Mouse (Mus musculus): ENCODE measurements around the gene Glra3. TPM values are rescaled to one million over a fixed set of nuclear protein-coding genes. Genes with fewer than 3 reads are reported as not detected.

The Glra3 gene
- total RNA-seq (2017) = 0.19 TPM in 1 of 3 replicates, not detected in the others

DNA sequence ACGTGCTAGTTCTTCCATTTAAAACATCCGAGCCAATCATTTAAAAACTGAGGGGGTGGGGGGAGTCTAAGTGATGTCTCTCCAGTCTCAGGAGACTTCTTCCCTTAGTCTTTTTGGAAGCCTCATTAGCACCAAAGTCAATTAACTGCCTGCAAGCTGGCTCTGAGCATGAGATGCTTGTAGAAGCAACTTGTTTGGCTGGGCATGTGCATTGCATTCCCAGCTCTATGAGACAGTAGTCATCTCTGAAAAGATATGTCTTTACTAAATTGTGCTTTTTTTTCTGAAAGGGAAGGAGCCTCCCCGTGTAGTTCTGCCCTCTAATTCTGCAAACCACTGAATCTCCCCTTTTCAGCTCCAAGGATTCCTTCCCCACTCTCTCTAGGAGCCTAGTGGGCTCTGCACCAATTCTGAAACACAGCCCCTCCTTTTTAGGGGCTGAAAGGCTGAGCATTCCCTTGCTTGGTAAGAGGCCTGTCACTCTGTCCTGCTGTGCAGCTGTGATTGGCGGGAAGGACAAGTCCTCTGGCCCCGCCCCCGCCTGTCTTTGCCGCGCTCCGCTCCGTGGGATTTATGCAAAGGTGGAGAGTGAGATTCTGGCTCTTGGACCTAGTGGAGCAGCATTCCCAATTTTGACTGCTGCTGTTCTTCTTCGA is at the start of gene Glra3:
Gene Glra3 (plus strand): TSS at position 591 of the 656 bp plus-strand sequence.
- no peak for ATAC-seq (replicated peaks; ENCODE audit: insufficient number of reproducible peaks, low FRiP score, low TSS enrichment, poor library complexity, severe bottlenecking)

DNA sequence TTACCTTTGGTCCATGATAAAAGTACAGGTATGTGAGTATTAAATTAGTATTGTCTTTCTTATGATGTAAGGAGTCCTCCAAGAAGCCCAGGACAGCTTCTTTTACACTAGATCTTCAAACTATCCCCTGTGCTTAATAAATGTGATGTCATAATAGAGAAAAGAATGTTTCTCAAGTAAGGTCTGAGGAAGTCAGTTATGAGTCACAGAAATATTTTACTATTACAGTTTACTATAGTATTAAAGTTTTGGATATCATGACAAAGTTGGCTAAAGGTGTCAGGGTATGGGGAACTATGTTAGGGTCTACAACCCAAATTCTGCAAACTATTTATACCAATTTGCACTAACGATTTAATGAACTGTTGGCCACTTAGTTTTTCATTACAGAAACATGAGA is 33.4 kb upstream of the Glra3 start, which contains the start of gene Adam29:
Gene Adam29 (minus strand): TSS at position 101 of the 400 bp plus-strand sequence.
- no peak for ATAC-seq (replicated peaks; ENCODE audit: insufficient number of reproducible peaks, low FRiP score, low TSS enrichment, poor library complexity, severe bottlenecking)

DNA sequence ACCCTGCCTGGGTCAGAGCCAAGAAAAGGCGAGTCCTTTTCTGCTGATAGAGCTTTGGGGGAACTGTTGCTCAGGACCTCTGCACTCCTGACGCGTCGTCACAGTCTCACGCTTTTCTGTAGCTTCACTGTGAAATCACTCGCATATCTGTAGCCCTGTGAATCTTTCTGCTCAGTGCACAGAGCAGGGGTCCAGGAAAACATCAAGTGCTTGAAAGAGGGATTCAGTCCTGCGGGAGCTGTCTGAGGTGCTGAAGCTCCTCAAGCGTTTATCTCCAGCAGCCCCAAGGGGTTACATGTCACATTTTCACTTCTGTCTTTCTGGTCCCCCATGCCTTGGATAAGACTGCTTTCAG is 243 bp downstream of the Glra3 start:
- no peak for ATAC-seq (replicated peaks; ENCODE audit: insufficient number of reproducible peaks, low FRiP score, low TSS enrichment, poor library complexity, severe bottlenecking)

DNA sequence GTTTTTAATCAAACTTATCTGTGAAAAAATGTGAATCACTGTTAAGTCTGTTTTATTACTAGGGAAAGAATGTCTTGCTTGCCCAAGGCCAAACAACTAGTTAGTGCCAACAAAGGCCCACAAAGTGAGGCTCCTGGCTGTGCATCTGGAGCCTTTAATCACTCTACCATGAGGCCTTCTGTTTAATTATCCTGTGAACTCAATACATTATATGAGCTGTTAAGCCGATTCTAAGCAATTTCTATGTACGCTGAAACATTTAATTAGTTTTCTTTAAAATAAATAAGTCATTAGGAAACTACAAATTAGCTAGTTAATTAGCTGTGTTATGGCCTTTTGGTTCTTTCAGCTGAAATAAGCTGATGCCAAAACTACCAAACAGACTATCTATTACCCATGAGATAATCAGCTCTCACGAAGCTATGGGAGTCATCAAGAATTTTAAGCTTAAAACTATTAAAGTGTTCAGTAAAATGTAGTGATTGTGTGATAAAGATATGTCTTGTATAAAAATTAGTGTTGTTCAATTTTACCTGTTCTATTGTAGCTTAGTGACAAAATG is 24.6 kb downstream of the Glra3 start:
- no peak for ATAC-seq (replicated peaks; ENCODE audit: insufficient number of reproducible peaks, low FRiP score, low TSS enrichment, poor library complexity, severe bottlenecking)

DNA sequence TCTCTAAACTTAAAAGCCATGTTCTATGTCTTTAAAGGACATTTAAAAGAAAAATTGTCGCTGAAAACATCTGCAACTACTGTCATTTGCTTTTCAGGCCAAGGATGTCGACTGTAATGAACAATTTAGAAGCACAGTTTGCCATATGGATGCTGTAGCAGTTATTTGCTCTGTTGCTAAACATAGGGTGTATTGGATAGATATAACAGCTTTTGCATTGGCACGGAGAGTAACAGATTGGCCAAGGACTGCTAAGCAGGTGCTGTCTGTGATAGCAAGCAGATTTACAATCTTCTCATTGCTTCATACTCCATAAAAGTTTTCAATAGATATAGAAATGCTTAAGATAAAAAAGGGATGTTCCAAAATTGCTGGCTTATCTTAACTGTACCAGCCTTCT is 57.6 kb downstream of the Glra3 start:
- no peak for ATAC-seq (replicated peaks; ENCODE audit: insufficient number of reproducible peaks, low FRiP score, low TSS enrichment, poor library complexity, severe bottlenecking)

DNA sequence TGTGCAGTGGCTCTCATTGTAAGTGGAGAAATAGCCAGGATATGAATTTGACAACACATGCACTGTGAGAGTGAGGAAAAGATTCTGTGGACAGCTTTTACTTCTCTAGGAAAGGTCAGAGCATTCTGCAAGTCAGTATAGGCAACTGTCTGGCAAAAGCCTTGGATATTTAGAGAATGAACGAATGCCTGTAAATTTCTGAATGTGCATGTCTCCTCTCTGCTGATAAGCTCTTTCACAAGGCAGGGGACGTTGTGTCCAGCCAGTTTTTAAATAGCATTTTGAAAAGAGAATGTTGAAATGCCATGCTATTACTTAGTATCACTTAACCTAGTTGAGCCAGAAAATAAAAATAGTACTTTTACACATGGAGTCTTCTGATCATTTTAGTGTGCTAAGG is 114.1 kb downstream of the Glra3 start:
- ATAC-seq (replicated peaks; ENCODE audit: insufficient number of reproducible peaks, low FRiP score, low TSS enrichment, poor library complexity, severe bottlenecking) = no peak

DNA sequence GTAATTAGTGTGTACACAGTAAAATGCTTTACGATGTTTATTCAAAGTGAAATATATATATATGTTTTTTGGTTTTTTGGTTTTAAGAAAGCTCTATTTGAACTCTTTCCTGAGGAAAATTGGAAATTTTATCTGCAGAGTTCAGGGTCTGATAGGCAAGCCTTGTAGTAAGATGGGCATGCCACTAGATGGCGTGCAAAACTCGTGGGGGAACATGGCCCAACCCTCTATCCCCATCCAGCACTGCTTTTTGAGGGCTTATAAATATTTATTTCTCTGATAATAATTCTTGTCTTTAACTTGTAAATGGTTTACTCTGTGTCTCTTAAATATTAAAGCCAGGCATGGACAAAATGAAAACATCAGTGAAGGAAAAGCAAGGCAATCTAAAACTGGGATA is 122.8 kb downstream of the Glra3 start:
- ATAC-seq (replicated peaks; ENCODE audit: insufficient number of reproducible peaks, low FRiP score, low TSS enrichment, poor library complexity, severe bottlenecking) = 0 out of 2 replicates have a peak, but pooled peaks have one; percentile 50

DNA sequence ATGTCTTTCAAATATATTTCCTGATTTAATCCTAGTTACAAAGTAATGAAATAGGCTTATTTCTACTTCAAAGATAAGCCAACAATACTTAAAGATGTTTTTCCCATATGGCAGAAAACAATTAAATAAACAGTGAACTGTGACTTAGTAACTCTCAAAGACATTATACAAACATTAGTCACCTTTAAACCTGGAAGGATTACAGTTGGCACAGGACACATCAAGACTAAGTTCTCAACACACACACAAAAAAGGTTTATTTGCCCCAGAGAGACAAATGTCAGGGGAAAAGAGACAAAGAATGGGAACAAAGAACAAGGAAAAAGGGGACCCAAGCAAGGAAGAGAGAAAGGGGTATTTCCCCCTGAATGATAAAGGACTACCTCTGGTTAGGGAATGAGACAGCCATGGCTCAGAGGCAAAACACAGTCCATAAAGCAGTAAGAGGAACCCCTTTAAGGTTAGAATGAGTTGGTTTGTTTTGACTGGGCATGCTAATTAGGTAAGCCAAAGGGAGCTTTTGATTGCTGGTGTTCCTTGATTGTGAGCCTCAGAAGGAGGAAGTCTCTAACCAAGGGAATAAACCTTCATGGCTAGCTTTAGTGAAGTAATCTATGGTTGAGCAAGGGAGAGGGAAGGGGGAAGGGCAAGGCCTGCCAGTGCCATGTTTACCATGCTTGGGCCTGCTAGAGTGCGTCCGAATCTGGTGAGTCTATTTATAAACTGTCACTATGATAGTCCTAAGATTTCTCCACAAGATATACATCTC is 130.4 kb downstream of the Glra3 start:
- ATAC-seq (replicated peaks; ENCODE audit: insufficient number of reproducible peaks, low FRiP score, low TSS enrichment, poor library complexity, severe bottlenecking) = peak; percentile 96

DNA sequence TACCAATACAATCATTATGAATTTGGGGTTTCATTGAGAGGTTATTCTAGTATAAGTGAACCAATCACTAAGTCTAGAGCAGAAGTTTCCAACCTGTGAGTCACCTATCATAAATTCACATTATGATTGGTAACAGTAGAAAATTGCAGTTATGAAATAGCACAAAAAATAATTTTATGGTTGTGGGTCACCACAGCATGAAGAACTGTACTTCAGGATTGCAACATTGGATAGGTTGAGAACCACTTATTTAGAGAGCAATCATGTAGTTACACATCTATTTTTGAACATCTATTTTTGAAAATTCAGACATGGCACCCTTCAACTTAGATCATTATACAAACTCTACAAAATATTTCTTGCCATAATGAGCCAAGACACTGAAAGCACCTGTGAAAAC is 143.4 kb downstream of the Glra3 start:
- ATAC-seq (replicated peaks; ENCODE audit: insufficient number of reproducible peaks, low FRiP score, low TSS enrichment, poor library complexity, severe bottlenecking) = no peak

DNA sequence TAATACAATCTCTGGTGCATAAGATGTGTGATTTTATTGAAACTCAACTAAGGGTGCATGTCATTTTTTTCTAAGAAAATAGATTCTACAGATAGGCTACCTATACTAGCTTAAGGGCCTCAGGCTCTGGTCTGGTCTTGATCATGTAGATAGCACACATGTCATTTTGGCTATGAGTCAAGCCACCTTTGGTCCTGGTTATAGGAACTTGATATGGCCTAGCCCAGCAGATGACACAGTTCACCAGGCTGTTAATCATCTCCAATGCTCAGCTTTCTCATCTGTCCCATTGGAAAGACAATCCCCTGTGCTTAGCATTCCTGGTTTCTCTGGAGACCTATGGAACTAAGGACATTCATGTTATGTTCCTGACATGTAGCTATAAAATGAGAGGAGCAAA is 154.1 kb downstream of the Glra3 start:
- no peak for ATAC-seq (replicated peaks; ENCODE audit: insufficient number of reproducible peaks, low FRiP score, low TSS enrichment, poor library complexity, severe bottlenecking)

DNA sequence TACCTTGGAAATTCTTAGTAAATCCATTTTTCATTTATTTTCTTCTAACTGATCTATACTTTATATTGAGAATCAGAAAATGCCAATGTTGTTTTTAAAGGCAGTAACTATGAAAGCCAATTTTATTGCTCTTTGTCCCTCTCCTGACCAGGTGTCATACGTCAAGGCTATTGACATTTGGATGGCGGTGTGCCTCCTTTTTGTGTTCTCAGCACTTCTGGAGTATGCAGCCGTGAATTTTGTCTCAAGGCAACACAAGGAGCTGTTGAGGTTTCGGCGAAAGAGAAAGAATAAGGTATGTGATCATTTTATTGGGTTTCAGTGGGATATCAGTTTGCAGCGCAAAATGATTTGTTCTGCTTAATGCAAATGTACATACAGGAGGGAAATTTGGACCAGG is 170.0 kb downstream of the Glra3 start:
- ATAC-seq (replicated peaks; ENCODE audit: insufficient number of reproducible peaks, low FRiP score, low TSS enrichment, poor library complexity, severe bottlenecking) = no peak

DNA sequence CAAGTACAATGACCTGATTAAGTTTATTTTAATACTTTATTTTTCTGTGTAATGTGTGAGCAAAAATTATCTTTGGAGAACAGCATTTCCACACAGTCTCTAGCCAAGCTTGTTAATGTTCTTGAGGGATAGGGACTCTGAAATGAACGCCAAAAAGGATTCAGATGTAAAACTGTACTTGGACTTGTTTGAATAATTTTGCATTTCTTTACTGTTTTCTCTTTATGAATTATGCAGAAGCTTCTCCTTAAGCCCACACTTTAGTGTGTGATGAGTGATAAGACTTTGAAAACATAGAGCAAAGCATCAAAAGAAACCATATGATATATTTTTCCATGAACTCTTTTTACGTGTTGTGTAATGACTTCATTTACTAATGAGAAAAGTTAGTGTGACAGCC is 189.1 kb downstream of the Glra3 start:
- no peak for ATAC-seq (replicated peaks; ENCODE audit: insufficient number of reproducible peaks, low FRiP score, low TSS enrichment, poor library complexity, severe bottlenecking)

DNA sequence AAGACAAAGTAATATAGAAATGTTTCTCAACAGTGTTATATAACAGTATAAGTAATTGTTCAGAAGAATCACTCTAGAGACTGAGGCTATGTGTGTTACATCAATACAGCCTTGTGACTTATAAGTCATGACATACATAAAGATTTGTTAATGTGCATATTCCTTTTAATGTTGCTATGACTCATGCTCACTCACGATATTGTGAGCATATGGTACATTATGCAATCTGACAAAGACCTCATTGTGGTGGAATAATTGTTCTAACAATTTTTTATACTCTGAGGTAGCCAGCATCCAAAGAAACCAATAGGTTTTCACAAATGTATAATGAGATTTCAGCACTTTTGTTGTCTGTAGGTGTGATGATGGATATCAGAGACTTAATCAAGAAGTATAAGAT is 210.4 kb downstream of the Glra3 start:
- no peak for ATAC-seq (replicated peaks; ENCODE audit: insufficient number of reproducible peaks, low FRiP score, low TSS enrichment, poor library complexity, severe bottlenecking)

DNA sequence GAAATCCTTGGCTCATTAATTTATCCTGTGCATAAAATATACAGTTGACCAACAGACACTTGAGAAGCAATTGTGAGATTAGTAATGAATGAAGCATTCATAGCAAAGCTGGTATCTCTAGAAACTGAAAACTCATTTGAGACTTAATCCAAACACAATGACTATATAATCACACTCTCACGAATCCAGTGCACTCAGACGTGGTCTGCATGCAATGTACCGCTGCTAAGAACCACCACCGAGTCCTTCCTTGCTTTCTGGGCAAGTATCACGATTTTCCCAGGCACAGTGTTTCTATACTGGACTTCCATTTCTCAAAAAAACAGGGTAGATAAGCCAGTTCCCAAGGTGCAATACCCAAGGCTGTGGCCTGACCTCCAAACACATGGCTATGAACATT is 211.3 kb downstream of the Glra3 start:
- no peak for ATAC-seq (replicated peaks; ENCODE audit: insufficient number of reproducible peaks, low FRiP score, low TSS enrichment, poor library complexity, severe bottlenecking)

DNA sequence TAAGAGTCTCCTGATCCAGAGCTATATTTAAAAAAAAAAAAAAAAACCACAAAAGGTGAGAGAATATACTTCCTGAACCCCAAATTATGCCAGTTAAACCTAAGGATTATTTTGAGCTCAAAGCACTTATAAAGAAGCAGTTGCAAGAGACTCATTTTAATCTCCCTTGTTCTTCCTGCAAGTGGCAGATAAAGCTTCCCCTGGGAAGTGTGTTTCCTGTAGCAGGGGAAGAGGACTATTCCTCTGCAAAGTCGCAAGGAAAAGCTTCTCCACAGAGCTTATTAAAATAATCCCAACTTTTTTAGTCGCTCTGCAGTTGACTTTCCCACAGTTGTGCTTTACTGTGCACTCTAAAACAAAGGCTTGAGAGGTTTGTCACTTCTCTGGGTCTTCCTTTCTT is 218.7 kb downstream of the Glra3 start:
- ATAC-seq (replicated peaks; ENCODE audit: insufficient number of reproducible peaks, low FRiP score, low TSS enrichment, poor library complexity, severe bottlenecking) = no peak

Other genes with a start within 250 kb of the Glra3 start
- gene Adam29, start 33.5 kb upstream of the Glra3 start, total RNA-seq (2017) = not detected in 3 replicates